Mouse (Mus musculus) lung, postnatal 0 days (tissue): ENCODE results near the gene Hsd11b2. TPM values are rescaled to one million over a fixed set of nuclear protein-coding genes. Genes with fewer than 3 reads are reported as not detected.
A peak's percentile ranks its signal among the peaks of the same experiment; 100 is the strongest.

Source experiments
- ATAC-seq: fragments of 200-750 bp; cut with Nextera tagmentation; 2 replicates; pipeline ENCODE4 v1.8.0; 2017; ENCODE audit warnings: moderate library complexity
- DNase-seq: peaks from one replicate; pipeline ENCODE4 v3.0.0-alpha.2; 2016; ENCODE audit warnings: low spot score
- H3K27ac ChIP-seq: fragments of 300-500 bp; sonication (generic); 2 replicates; pipeline ENCODE4 v1.5.1; 2014; ENCODE audit warnings: antibody characterized with exemption, mild to moderate bottlenecking, low read length, mixed read lengths
- H3K27me3 ChIP-seq: fragments of 300-500 bp; sonication (generic); replicated peaks from 2 replicates; pipeline ENCODE4 v1.6.1; 2014; ENCODE audit warnings: low read length, mixed read lengths; ENCODE audit not compliant: insufficient read depth
- H3K36me3 ChIP-seq: fragments of 300-500 bp; sonication (generic); 2 replicates; pipeline ENCODE4 v1.6.1; 2014; ENCODE audit warnings: low read length, mixed read lengths; ENCODE audit not compliant: insufficient read depth
- H3K4me1 ChIP-seq: fragments of 300-500 bp; sonication (generic); 2 replicates; pipeline ENCODE4 v1.6.1; 2014; ENCODE audit warnings: antibody characterized with exemption, low read depth, low read length, mixed read lengths; ENCODE audit not compliant: insufficient read depth
- H3K4me2 ChIP-seq: fragments of 300-500 bp; sonication (generic); replicated peaks from 2 replicates; pipeline ENCODE4 v1.6.1; 2014; ENCODE audit warnings: low read depth, mild to moderate bottlenecking, low read length, moderate library complexity, mixed read lengths
- H3K4me3 ChIP-seq: fragments of 300-500 bp; sonication (generic); 2 replicates; pipeline ENCODE4 v1.5.1; 2014; ENCODE audit warnings: low read depth, low read length
- H3K9ac ChIP-seq: fragments of 300-500 bp; sonication (generic); replicated peaks from 2 replicates; pipeline ENCODE4 v1.6.1; 2014; ENCODE audit warnings: low read depth, mild to moderate bottlenecking
- H3K9me3 ChIP-seq: fragments of 300-500 bp; sonication (generic); 2 replicates; pipeline ENCODE4 v1.6.1; 2016; ENCODE audit warnings: low read length, mixed read lengths
- CTCF ChIP-seq: IDR thresholded peaks from 2 replicates; pipeline ENCODE4 v1.5.1; 2016; ENCODE audit warnings: antibody characterized with exemption, mild to moderate bottlenecking
- EP300 ChIP-seq: IDR thresholded peaks from 2 replicates; pipeline ENCODE4 v1.6.1; 2016; ENCODE audit warnings: antibody characterized with exemption, mild to moderate bottlenecking, control low read depth
- WGBS: fragments of 180-500 bp; shearing (Covaris S2); extraction: QIAGEN DNeasy Blood & Tissue Kit; methylation state at CpG from one replicate; pipeline ENCODE4 v1.1.7; 2014; 5-methylcytosine and 5-hydroxymethylcytosine counted together
- polyA plus RNA-seq: library from polyadenylated mRNA; unstranded; fragments of >200 nt; fragmentation: Nextera tagmentation; extraction: Ambion mirVana; gene quantifications from 2 replicates; pipeline ENCODE4 v1.2.1, GENCODE M21; 2015

Gene Hsd11b2
- polyA plus RNA-seq, 1 experiment from 2014 or later = 1.8 TPM

- no peak overlapping the region for H3K27ac ChIP-seq
- H3K4me1 ChIP-seq = peaks cover 13% of the 10 kb centered on the region; the same call in 1 of the 2 replicates
- no peak overlapping the region for H3K4me3 ChIP-seq
- 55% methylated on average over 9 of the region's 9 CpGs for whole genome bisulfite sequencing
- ATAC-seq (no peak), DNase-seq (no peak)
- peaks cover 22% of the 10 kb centered on the region for H3K36me3 ChIP-seq
- TF ChIP-seq CTCF = no peak
- TF ChIP-seq EP300 = no peak
- H3K9ac ChIP-seq = no peak overlapping the region
- no peaks in the 10 kb centered on the region for H3K27me3 ChIP-seq
- H3K4me2 ChIP-seq = no peak overlapping the region
- no peaks in the 10 kb centered on the region for H3K9me3 ChIP-seq
These were observed 4.3 kb downstream of the Hsd11b2 start for GRCm38 (mm10) chr8:105522890-105523289.

- DNase-seq = no peak
- no peak for TF ChIP-seq CTCF
- no peak for TF ChIP-seq EP300
- 78% methylated on average over 2 of the region's 2 CpGs for WGBS
- Histone ChIP-seq H3K36me3 (peaks cover 33% of the 10 kb centered on the region), H3K4me2 (no peak overlapping the region), H3K4me3 (no peak overlapping the region), H3K27ac (no peak overlapping the region), H3K4me1 (peaks cover 2% of the 10 kb centered on the region; the same call in 1 of the 2 replicates), H3K9me3 (no peaks in the 10 kb centered on the region), H3K27me3 (no peaks in the 10 kb centered on the region), H3K9ac (no peak overlapping the region)
- no peak for ATAC-seq
These were observed 8.6 kb downstream of the Hsd11b2 start for GRCm38 (mm10) chr8:105527110-105527509.

DNA sequence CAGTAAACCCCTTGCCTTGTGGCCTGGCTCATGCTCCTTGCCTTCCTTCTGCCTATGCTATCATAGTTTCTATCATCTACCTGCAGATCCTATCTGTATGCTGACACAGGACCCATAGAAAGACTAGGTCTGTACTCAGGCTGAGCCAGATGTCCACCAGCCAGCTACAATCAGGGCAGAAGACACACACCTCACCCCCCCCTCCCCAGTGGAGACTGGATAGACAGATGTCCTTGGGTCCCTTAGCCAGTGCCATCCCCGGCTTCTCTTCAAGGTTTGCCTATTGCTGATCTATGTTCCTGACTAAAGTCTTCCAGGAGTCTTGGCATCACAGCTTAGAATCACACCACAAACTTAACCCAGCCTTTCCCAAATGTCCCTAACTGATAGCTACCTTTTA lies 9.7 kb downstream of the Hsd11b2 start:
- ATAC-seq = no peak

GRCm38 (mm10) chr8:105529271-105529670 lies 10.7 kb downstream of the Hsd11b2 start:
- ATAC-seq (no peak), DNase-seq (no peak)
- Histone ChIP-seq H3K27ac (no peak overlapping the region), H3K9me3 (no peaks in the 10 kb centered on the region), H3K4me2 (no peak overlapping the region), H3K4me1 (peaks cover 14% of the 10 kb centered on the region; the same call in 1 of the 2 replicates), H3K9ac (no peak overlapping the region), H3K4me3 (no peak overlapping the region), H3K27me3 (no peaks in the 10 kb centered on the region), H3K36me3 (peaks cover 28% of the 10 kb centered on the region)
- TF ChIP-seq EP300 (no peak), CTCF (no peak)
- WGBS = 89% methylated on average over 3 of the region's 3 CpGs

More for the DNA sequence above, 9.7 kb downstream of the Hsd11b2 start:
- Histone ChIP-seq H3K27me3 (no peaks in the 10 kb centered on the region), H3K4me2 (no peak overlapping the region), H3K36me3 (peaks cover 29% of the 10 kb centered on the region), H3K4me1 (peaks cover 10% of the 10 kb centered on the region; the same call in 1 of the 2 replicates), H3K9me3 (no peaks in the 10 kb centered on the region), H3K27ac (no peak overlapping the region), H3K9ac (no peak overlapping the region), H3K4me3 (no peak overlapping the region)
- DNase-seq = no peak
- no peak for TF ChIP-seq EP300
- no peak for TF ChIP-seq CTCF
- WGBS = 92% methylated on average over 1 of the region's 1 CpGs

GRCm38 (mm10) chr8:105531774-105532173 lies 13.2 kb downstream of the Hsd11b2 start:
- Histone ChIP-seq H3K4me2 (no peak overlapping the region), H3K27me3 (no peaks in the 10 kb centered on the region), H3K4me1 (peaks cover 18% of the 10 kb centered on the region; the same call in 1 of the 2 replicates), H3K9me3 (no peaks in the 10 kb centered on the region), H3K4me3 (no peak overlapping the region), H3K36me3 (peaks cover 17% of the 10 kb centered on the region; the same call in 1 of the 2 replicates), H3K27ac (no peak overlapping the region), H3K9ac (no peak overlapping the region)
- DNase-seq (peak; percentile 75), ATAC-seq (no peak)
- WGBS = 61% methylated on average over 2 of the region's 2 CpGs
- TF ChIP-seq EP300 = no peak
- peak; percentile 83 for TF ChIP-seq CTCF

GRCm38 (mm10) chr8:105533439-105533838 lies 14.9 kb downstream of the Hsd11b2 start:
- Histone ChIP-seq H3K9me3 (no peaks in the 10 kb centered on the region), H3K4me1 (peaks cover 18% of the 10 kb centered on the region; the same call in 1 of the 2 replicates), H3K27me3 (no peaks in the 10 kb centered on the region), H3K9ac (no peak overlapping the region), H3K36me3 (peaks cover 25% of the 10 kb centered on the region; the same call in 1 of the 2 replicates), H3K4me3 (no peak overlapping the region), H3K27ac (peak overlapping the region; percentile 70), H3K4me2 (no peak overlapping the region)
- TF ChIP-seq CTCF (0 out of 2 replicates have a peak, but pooled peaks have one; percentile 2), EP300 (no peak)
- peak; percentile 93 for ATAC-seq
- peak; percentile 90 for DNase-seq
- 10% methylated on average over 2 of the region's 2 CpGs for whole genome bisulfite sequencing
